Mouse (Mus musculus) T-helper 1 cell (primary cell): ENCODE measurements around the gene 1810046K07Rik.

Source experiments
- in situ Hi-C: fragments of 300-600 bp; cut with MboI, MseI; formaldehyde crosslinking; loops from one replicate; pipeline ENCODE4 v1.15.1; 2025; ENCODE audit warnings: high pct_unique_total_duplicates

Gene 1810046K07Rik

DNA sequence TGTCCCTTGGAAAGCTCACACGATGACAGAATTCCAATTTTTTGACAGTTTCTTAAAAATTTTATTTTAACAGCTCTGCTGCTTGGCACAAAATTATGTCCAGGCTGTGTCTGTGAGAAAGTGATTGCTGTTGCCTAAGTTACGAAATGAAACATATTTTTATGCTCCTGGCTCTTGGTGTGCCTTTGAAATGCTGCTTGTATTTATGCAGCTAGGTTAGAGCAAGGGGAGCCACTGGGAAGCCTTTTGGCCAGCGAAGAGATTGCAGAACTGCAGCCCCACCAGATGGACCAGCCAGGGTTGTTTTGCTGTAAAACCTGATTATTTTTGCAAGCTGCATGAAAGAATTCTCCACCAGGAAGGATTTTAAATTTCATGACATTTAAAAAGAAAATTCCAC lies 23.6 kb downstream of the 1810046K07Rik start:
- in situ Hi-C loops = no loop called here

DNA sequence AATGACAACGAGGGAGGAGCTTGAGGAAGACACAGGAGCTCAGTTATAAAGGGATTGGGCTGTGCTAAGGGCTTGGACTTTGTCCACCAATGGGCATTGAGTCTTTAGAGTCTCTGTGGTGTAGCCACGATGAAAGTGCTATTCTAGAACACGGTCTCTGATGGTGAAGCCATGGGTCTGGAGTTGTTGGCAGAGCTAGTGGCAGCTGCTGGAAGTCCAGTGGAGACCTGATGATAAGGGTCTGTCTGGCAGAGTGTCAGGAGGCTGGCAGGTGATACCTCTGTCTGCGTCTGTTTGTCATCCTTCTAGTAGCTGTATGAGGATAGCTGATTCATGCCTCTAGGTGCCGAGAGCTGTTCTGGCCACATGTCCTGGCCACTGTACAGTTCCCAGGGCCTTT lies 24.7 kb downstream of the 1810046K07Rik start:
- in situ Hi-C loops = no loop called here

DNA sequence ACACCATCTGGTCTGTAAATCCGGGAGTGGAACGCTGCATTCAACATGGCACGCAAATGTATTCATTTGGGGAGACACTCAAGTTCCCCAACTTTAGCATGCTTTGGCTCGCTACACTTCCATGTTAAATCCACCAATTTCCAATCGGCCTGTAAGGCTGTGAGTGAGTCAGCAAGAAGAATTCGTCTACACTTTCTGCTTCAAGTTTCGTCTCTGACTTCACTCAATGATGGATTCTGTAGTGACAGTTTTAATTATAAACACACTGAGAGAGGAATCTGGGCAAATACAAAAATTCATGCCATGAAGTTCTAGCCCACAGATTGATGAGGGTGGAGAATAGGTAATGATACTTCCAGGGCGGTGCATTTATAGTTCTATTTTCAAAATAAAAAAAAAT lies 35.2 kb downstream of the 1810046K07Rik start:
- in situ Hi-C loops = loop anchor here (5.0 kb wide), 1 partner anchor 136 kb away; no protein-coding TSS in a partner anchor

DNA sequence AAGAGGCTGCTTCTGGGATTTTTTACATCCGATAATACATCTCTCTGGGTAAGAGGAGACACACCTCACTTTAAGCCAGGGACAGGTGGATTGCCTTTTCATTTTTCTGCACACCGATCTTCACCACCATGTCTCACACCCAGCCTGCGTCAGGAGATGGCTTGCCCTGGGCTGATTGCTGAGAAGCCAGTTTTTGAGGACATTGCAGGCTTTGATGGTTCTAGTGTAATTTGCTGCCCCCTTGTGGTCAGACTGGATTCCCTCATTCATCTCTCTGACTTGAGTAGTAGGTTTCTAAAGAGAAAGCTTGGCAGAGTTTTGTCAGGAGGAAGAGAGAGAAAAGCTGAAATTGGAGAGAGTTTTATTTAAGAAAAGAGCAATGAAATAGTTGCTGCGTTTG lies 36.0 kb downstream of the 1810046K07Rik start:
- in situ Hi-C loops = loop anchor here (5.0 kb wide), 1 partner anchor 135 kb away; no protein-coding TSS in a partner anchor

DNA sequence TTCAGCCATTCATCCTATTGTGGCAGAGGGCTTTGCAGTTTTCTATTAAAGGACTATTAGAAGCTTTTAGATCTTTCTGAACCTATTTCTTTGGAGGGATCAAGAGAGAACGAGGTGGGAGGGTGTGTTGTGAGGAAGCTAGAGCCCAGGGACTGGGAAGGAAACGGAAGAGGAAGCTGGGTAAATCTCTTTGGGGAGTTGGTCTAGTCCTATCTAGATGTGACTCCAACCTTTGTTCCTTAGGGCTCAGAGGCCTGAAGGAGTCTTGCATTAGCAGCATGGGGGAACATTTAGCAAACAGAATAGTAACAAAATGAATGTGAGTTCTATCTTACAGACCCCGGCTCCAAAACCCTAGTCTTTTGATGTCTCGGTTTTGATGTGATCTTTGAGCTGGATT lies 37.7 kb downstream of the 1810046K07Rik start:
- in situ Hi-C loops = loop anchor here (5.0 kb wide), 1 partner anchor 134 kb away; no protein-coding TSS in a partner anchor

DNA sequence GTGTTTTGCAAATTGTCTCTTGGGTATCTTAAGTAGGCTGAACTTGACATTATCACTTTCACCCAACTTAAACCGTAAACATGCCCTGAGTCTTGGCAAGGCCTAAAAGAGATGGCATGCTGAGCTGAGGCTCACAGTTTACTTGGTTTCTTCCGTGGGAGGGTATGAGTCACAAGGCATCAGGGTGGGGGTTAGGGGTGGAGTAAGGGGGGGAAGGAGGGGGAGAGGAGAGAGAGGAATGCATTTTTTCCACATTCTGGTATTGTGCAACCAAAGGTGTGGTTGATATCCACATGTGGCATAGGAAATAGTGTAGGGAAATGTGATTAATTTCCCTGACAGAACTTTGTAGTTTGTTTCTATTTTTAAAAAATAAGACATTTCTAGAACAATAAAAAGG lies 42.6 kb downstream of the 1810046K07Rik start:
- in situ Hi-C loops = no loop called here

DNA sequence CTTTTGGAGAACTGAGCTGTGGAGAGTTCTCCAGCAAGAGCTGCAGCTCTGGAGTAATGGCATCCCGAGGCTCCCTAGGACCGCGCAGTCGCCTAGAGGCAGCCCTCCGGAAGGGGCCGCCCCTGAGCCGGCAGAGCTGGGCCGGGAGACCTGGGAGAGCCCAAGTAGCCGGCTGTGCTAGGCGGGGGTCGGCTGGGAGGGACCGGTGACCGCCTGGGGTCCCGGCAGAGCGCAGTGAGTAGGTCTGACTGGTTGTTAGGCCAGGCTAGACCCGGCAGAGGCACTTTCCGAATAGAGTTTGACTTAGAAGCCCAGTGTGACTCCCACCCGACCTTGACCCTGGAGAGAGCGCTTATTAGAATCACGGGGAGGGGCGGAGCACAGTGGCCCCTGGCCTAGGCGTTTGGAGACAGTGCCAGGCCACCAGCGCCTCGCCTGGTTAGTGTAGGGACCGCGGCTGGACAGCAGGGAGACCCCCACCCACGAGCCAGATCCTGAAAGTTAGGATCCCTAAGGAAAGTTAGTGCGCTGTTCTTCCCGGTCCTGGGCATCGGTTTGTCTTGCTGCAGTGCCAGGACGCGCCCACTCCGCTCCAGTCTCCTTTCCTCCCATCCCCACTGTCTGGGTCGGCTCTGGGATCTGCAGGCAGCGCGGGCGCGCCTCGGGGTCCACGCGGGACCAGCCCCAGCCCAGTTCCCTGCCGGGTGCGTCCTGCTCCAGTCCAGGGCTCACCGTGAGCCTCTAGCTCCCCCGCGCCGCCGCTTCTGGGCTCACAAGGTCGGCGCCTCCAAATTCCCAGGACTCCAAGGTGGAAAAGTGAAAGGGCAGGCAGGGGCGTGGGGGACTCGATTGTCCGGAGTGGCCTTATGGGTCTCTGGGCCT lies 50.0 kb downstream of the 1810046K07Rik start, which contains the start of gene Colca2:
Colca2 (minus strand) TSS at position 70 of the 882 bp plus-strand sequence.
- in situ Hi-C loops = no loop called here

DNA sequence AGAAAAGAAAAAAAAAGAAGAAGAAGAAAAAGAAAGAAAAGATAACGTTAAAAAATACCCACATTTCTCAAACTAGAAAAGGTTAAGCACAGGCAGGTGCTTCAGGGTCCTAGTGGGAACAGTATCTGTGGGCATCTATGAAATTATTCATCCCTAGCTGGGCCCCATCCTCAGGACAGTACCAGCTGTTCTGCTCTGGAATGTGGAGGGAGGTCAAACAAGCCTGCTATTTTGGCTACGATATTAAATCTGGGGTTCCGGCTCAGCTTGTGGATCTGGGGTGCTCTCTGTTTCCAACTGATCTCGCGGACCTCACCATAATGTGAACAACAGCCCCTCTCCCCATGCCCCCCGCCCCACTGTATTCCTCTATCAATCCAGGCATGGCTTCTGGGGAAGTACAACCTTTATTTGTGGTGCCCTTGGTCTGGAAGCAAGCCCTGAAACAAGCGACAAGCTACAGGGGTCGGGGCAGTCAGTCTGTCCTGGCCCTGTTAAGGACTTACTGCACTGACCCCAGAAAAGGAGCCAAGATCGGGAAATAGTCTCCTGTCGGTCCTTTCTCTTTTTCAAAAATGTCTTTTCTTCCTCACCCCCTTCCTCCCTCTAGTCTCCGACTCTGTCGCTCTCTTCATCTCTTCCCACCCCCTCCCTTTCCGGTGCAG lies 50.8 kb downstream of the 1810046K07Rik start:
- in situ Hi-C loops = no loop called here

DNA sequence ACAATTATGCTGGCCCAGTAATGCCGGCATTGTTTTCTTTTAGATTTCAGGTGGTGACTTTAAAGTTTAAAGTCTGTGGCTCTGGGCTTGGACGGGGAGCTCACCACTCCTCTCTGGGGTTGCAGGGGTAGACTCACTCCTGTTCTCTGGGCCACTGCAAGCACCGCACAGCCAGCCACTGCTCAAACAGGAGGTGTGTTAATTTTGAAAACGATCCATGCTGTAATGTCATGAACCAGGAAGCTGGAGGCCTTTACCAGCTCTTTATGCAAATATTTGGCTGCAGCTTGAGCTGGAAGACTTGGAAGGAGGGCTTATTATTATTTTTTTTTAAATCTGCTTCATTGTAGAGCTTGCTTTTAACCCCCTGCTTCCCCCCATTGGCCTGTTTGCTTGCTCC lies 54.0 kb downstream of the 1810046K07Rik start:
- in situ Hi-C loops = no loop called here

DNA sequence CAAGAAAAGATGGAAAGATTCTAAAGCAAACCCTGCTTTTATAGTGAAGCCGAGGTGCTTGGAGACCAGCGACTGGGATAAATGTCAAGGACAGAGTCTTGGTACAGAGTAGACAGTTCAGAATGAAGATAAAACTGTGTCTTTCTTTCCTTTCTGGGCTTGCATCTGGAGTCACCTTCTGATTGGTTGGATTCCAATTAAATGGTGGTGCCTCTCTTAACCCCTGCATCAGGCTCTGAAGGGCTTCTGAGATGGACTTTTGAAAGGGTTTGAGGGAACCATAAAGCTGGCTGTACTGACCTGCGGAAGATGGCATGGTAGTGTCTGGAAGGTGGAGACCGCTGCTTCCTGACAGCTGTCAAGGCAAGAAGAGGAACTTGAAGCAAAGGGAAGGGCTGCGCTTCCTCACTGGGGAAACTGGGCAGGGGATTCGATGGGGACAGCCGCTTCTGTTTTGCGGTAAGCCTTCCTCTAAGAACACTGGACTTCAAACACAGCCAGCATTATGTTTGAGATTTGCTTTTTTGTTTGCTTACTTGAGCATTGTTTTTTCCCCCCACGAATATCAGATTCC lies 55.0 kb downstream of the 1810046K07Rik start:
- in situ Hi-C loops = no loop called here

DNA sequence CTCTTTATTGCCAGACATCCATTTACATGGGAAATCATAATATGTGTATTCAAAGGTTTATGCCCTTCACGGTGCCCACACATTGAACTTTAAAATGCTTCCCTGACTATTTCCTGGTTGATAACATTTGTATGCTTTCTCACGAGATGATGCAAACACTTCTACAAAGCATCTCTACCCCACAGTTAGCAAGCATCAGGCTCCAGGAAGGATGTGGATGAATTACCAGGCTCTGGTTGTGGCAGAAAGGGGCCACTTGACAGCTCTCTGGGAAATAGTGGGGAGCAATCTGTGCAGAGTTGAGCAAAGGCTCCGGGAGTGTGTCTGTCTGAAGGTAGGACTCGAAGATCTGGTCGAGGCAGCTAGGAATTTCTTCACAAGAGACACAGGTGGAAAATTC lies 56.6 kb downstream of the 1810046K07Rik start:
- in situ Hi-C loops = no loop called here

DNA sequence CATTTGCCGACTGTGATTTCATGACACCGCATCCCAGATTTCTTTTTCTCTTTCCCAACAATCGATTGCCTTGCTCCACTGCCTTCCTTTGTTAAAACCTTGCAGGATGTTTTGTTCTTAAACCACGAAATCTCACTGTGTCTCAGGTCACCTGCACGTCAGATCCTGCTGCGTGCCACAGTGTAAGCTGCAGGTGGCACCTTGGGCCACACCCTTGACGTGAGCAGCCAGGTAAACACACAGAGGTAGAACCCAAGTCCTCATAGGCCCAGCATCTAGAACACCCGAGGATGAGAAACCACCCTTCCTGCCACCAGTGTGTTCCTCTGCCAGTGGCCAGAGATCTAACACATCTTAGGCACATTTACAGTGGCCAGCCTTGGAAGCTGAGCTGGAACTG lies 57.6 kb downstream of the 1810046K07Rik start:
- in situ Hi-C loops = no loop called here

DNA sequence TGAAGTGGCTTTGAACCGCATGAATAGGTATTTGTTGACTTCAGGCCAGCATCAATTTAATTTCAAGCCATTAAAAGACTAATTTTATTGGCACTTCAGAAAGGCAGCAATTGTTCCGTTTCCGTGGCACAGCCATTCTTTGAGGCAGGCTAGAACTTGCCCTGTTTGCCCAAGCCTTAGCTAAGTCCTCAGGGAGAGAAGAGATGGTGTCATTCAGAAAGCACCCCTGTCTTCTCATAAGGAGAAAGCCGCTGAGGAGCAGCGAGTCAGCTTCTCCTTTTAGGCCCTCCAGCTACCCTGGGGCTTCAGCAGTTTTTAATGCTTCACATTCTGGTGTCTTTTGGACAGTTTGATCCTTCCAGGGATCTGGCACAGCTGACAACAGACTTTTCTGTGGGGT lies 59.9 kb downstream of the 1810046K07Rik start:
- in situ Hi-C loops = no loop called here

DNA sequence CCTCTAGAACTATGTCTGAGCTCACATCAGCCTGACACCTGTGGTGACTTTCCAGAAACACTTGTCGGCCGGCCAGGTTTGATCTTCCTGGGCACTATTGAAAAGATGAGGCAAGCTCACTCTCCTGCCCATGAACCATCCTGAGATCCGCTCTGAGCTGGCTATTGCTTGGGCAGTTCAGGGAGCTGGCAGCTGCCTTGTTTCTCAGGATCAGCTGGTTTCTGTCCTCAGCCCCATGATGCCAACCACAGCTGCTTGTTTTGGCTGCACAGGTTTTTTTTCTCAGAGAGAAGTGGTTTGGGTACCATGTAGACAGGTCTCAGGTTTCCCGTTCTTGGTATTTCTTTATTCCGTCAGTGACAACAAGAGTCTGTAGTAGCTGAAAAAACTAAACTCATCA lies 70.3 kb downstream of the 1810046K07Rik start:
- in situ Hi-C loops = no loop called here

DNA sequence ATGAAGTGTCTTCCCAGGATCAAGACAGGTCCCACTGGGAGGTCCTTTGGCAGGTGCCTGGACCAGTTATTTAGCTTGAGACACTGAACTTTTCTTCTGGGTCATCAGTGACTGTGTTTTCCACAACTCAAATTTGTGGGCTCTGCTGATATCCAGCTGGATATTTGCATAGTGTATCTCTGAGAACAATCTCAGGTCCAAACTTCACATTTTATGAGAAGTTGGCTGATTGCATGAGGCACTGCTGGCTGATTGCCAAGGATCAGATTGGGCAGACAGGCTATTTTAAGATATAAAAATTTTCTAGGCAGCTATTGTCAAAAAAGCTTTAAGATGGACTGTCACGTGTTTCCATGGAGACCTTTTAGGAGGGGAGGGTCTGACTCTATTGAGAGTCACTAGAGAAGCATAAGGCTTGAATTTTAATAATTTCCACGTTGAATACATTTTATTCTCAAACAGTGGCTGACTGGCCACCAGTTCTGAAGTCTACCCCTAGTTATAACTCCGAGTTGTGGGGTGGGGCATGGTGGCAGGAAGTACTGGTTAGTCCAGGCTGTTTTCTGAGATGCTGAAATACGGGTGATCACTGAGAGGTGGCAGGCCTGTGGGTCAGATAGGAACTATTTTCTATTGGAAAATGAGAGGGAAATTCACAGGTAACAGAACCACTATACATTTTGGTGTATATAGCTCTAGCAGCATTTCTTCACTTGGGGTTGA lies 71.8 kb downstream of the 1810046K07Rik start:
- in situ Hi-C loops = no loop called here
